Mouse (Mus musculus) ES-E14 (cell line): Measurements from ENCODE around the gene Golga4. TPM values are rescaled to one million over a fixed set of nuclear protein-coding genes. Genes with fewer than 3 reads are reported as not detected.

ENCODE experiments used
- DNase-seq: peaks from one replicate; pipeline ENCODE4 v3.0.0-alpha.2; 2013; ENCODE audit warnings: low read depth, low spot score
- H3K27ac ChIP-seq: 2 replicates; pipeline ENCODE4 v1.5.1; 2012; ENCODE audit warnings: low read depth, mild to moderate bottlenecking, low read length, moderate library complexity, mixed read lengths; ENCODE audit not compliant: poor library complexity, insufficient read depth, severe bottlenecking
- H3K36me3 ChIP-seq: 2 replicates; pipeline ENCODE4 v1.6.1; 2012; ENCODE audit warnings: mild to moderate bottlenecking, low read length, moderate library complexity, mixed read lengths; ENCODE audit not compliant: control insufficient read depth, poor library complexity, insufficient read depth, severe bottlenecking
- H3K4me1 ChIP-seq, 2 experiments: fragments of 150-350 bp in 1 of 2; sonication (generic) in 1 of 2; 2 replicates each; pipeline ENCODE4 v1.6.1; 2012; ENCODE audit warnings: low read length in 2 of 2, mild to moderate bottlenecking in 1 of 2, mixed read lengths in 1 of 2; ENCODE audit not compliant: control insufficient read depth in 2 of 2, insufficient read depth in 2 of 2, poor library complexity in 1 of 2
- H3K4me3 ChIP-seq, 2 experiments: fragments of 150-350 bp in 1 of 2; sonication (generic) in 1 of 2; 2 replicates each; pipeline ENCODE4 v1.5.1; 2012; ENCODE audit warnings: low read length in 2 of 2, low read depth in 1 of 2, mild to moderate bottlenecking in 1 of 2, mixed read lengths in 1 of 2; ENCODE audit not compliant: insufficient read depth in 1 of 2, poor library complexity in 1 of 2, severe bottlenecking in 1 of 2
- H3K9ac ChIP-seq: 2 replicates; pipeline ENCODE4 v1.6.1; 2012; ENCODE audit warnings: low read depth, mild to moderate bottlenecking, low read length, mixed read lengths; ENCODE audit not compliant: poor library complexity, insufficient read depth, severe bottlenecking
- H3K9me3 ChIP-seq: fragments of 150-350 bp; sonication (generic); 2 replicates; pipeline ENCODE4 v1.6.1; 2012; ENCODE audit warnings: low read depth, mild to moderate bottlenecking, low read length; ENCODE audit not compliant: control insufficient read depth, insufficient read depth
- CHD2 ChIP-seq: IDR thresholded peaks from 2 replicates; pipeline ENCODE4 v1.6.1; 2014; ENCODE audit warnings: mild to moderate bottlenecking, low read depth, low read length, inconsistent platforms
- HCFC1 ChIP-seq: IDR thresholded peaks from 2 replicates; pipeline ENCODE4 v1.6.1; 2012; ENCODE audit warnings: low read length, inconsistent platforms, borderline replicate concordance; ENCODE audit not compliant: insufficient read depth
- MAFK ChIP-seq: IDR thresholded peaks from 2 replicates; pipeline ENCODE4 v1.6.1; 2014; ENCODE audit warnings: mild to moderate bottlenecking, low read depth, low read length, inconsistent platforms; ENCODE audit not compliant: insufficient read depth
- ZC3H11A ChIP-seq: IDR thresholded peaks from 2 replicates; pipeline ENCODE4 v1.6.1; 2012; ENCODE audit warnings: low read depth, mild to moderate bottlenecking, inconsistent platforms, low read length, borderline replicate concordance
- ZNF384 ChIP-seq: IDR thresholded peaks from 2 replicates; pipeline ENCODE4 v1.6.1; 2012; ENCODE audit warnings: low read depth, low read length, inconsistent platforms
- in situ Hi-C, 2 experiments: fragments of 600-800 bp; cut with MboI; formaldehyde crosslinking; loops; one replicate each; pipeline ENCODE4 v1.15.1; 2025; ENCODE audit warnings: low sequenced_read_pairs in 2 of 2, inconsistent platforms in 1 of 2; ENCODE audit not compliant: unreplicated experiment in 2 of 2
- total RNA-seq: library from RNA; depleted of rRNA; stranded (reverse); fragments of 300-350 nt; gene quantifications from 2 replicates; pipeline ENCODE4 v1.2.3, GENCODE M21; 2012

The Golga4 gene
- total RNA-seq, 1 experiment, result 73.3 TPM

- no peak for TF ChIP-seq MAFK
- Histone ChIP-seq H3K9ac (no peak overlapping the region), H3K9me3 (no peaks in the 10 kb centered on the region), H3K4me1 (peaks cover 0 to 6% of the 10 kb centered on the region in 2 experiments; a peak in 1 of 4 replicates), H3K27ac (no peak overlapping the region), H3K4me3 (no peak overlapping the region), H3K36me3 (no peaks in the 10 kb centered on the region)
- no peak for DNase-seq
- in situ Hi-C loops, result no loop called here
These were observed 114.7 kb downstream of the Golga4 start for GRCm38 (mm10) chr9:118620807-118621206.

GRCm38 (mm10) chr9:118621691-118622090 is 115.6 kb downstream of the Golga4 start:
- Histone ChIP-seq H3K9me3 (no peaks in the 10 kb centered on the region), H3K4me3 (no peak overlapping the region), H3K9ac (no peak overlapping the region), H3K4me1 (peaks cover 0 to 6% of the 10 kb centered on the region in 2 experiments; a peak in 1 of 4 replicates), H3K36me3 (no peaks in the 10 kb centered on the region), H3K27ac (no peak overlapping the region)
- no peak for DNase-seq
- in situ Hi-C loops, result no loop called here
- TF ChIP-seq HCFC1, result no peak
- TF ChIP-seq ZC3H11A, result no peak
- TF ChIP-seq MAFK, result no peak
- no peak for TF ChIP-seq ZNF384
- TF ChIP-seq CHD2, result no peak

GRCm38 (mm10) chr9:118622376-118623166 is 116.5 kb downstream of the Golga4 start:
- no peak for TF ChIP-seq ZC3H11A
- no peak for TF ChIP-seq CHD2
- TF ChIP-seq HCFC1, result no peak
- TF ChIP-seq ZNF384, result no peak
- TF ChIP-seq MAFK, result no peak
- Histone ChIP-seq H3K36me3 (no peaks in the 10 kb centered on the region), H3K9ac (no peak overlapping the region), H3K9me3 (no peaks in the 10 kb centered on the region), H3K4me3 (no peak overlapping the region), H3K27ac (no peak overlapping the region), H3K4me1 (peaks cover 0 to 6% of the 10 kb centered on the region in 2 experiments; a peak in 1 of 4 replicates)
- no peak for DNase-seq
- in situ Hi-C loops, result no loop called here

GRCm38 (mm10) chr9:118623483-118623882 is 117.4 kb downstream of the Golga4 start:
- Histone ChIP-seq H3K36me3 (no peaks in the 10 kb centered on the region), H3K9ac (no peak overlapping the region), H3K4me1 (peaks cover 0 to 6% of the 10 kb centered on the region in 2 experiments; a peak in 1 of 4 replicates), H3K4me3 (no peak overlapping the region), H3K27ac (no peak overlapping the region), H3K9me3 (no peaks in the 10 kb centered on the region)
- in situ Hi-C loops, result no loop called here
- TF ChIP-seq ZNF384 (no peak), CHD2 (no peak), ZC3H11A (no peak), HCFC1 (no peak), MAFK (no peak)
- no peak for DNase-seq

GRCm38 (mm10) chr9:118624146-118624545 is 118.1 kb downstream of the Golga4 start:
- H3K4me3 ChIP-seq, result no peak overlapping the region
- H3K9ac ChIP-seq, result no peak overlapping the region
- no peaks in the 10 kb centered on the region for H3K36me3 ChIP-seq
- in situ Hi-C loops, result no loop called here
- TF ChIP-seq ZNF384 (no peak), HCFC1 (no peak), CHD2 (no peak), ZC3H11A (no peak), MAFK (no peak)
- no peaks in the 10 kb centered on the region for H3K9me3 ChIP-seq
- H3K27ac ChIP-seq, result no peak overlapping the region
- peaks cover 0 to 6% of the 10 kb centered on the region in 2 experiments; a peak in 1 of 4 replicates for H3K4me1 ChIP-seq
- no peak for DNase-seq
